Mouse (Mus musculus): ENCODE measurements around the gene Sctr. TPM values are rescaled to one million over a fixed set of nuclear protein-coding genes. Genes with fewer than 3 reads are reported as not detected.

Gene Sctr
- total RNA-seq, 2 experiments from 2014 or later: 2.0 to 2.3 TPM

GRCm38 (mm10) chr1:120024331-120025049 is 17.8 kb downstream of the Sctr start:
- intact Hi-C loops (cut with DNase I; ENCODE audit: low total_unique reads): no loop called here
- DNase-seq: no peak

GRCm38 (mm10) chr1:120025050-120025439 is 18.4 kb downstream of the Sctr start:
- intact Hi-C loops (cut with DNase I; ENCODE audit: low total_unique reads): no loop called here
- DNase-seq: no peak

- intact Hi-C loops (cut with DNase I; ENCODE audit: low total_unique reads): no loop called here
- DNase-seq: peak; percentile 9
Observed at GRCm38 (mm10) chr1:120027693-120028092, 21.0 kb downstream of the Sctr start.

DNA sequence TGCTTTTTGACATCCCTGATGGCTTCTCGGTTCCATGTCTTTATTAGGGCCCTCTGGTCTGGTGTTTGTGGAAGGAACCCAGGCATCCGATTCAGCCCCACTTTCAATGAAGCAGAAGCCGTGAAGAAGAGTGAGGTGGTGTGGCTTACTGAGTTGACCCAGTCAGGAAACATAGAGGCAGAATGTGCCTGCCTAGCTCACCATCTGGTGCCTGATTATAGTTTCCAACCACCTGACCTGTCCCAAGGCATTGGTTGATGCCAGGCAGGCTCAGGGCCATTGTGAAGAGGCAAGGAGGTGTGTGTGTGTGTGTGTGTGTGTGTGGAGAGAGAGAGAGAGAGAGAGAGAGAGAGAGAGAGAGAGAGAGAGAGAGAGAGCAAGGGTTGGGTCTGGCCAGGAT is 23.8 kb downstream of the Sctr start:
- intact Hi-C loops (cut with DNase I; ENCODE audit: low total_unique reads): loop anchor here (5.0 to 10.0 kb wide), 2 partner anchors 62 to 124 kb away; no protein-coding TSS in a partner anchor

DNA sequence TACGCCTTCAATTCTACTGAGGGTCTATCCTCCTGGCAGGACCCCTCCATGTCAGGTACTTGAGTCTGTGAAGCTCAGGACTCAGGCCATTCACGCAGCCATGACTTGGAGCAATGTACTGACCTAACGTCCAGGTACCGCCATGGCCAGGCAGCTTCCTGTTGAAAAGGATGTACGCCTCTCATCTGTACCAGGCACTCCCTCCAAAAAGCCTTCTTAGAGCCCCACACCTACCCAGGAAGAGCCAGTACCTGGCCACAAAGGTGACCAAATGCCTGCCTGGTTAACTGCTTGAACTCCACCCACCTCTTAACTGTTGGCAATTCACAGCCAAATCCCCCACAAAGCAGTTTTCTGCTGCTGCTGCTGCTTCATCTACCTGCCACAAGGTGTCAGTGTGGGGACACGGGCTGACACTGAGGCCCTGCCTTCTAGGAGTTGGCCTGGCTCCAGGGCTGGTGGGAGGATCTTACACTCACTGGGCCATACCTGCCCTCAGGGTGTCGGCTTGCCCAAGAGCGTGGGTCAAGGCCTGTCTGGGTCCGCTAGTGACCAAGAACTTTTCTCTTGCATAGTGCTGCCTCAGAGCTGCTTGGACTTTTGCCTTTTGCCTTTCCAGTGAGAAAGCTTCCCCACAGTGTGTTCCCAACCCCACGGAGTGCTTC is 26.2 kb downstream of the Sctr start:
- intact Hi-C loops (cut with DNase I; ENCODE audit: low total_unique reads): loop anchor here (5.0 to 10.0 kb wide), 2 partner anchors 59 to 122 kb away; no protein-coding TSS in a partner anchor
- DNase-seq: peak; percentile 86

More for the DNA sequence above, 23.8 kb downstream of the Sctr start:
- no peak for DNase-seq

DNA sequence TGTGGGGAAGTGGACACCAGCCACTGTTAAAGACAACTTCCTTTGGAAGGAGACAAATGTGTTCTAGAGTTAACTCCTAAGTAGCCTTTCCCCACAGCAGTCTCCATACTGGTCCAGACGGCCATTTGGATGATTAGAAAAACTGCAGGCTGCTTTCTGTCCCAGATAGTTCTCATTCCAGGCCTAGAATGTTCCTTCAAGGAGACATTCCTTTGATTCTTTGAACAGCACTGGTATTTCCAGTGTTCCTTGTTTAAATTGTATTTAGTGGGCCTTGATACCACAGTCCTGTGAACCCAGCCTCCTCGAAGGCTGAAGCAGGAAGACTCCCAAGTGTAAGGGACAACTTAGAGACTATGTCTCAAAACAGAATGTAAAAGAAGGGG is 26.8 kb downstream of the Sctr start:
- DNase-seq: no peak

GRCm38 (mm10) chr1:120034793-120035192 is 28.1 kb downstream of the Sctr start:
- intact Hi-C loops (cut with DNase I; ENCODE audit: low total_unique reads): loop anchor here (5.0 to 10.0 kb wide), 2 partner anchors 58 to 120 kb away; no protein-coding TSS in a partner anchor
- DNase-seq: no peak

More for the DNA sequence above, 26.8 kb downstream of the Sctr start:
- intact Hi-C loops (cut with DNase I; ENCODE audit: low total_unique reads): loop anchor here (5.0 to 10.0 kb wide), 2 partner anchors 59 to 121 kb away; no protein-coding TSS in a partner anchor

DNA sequence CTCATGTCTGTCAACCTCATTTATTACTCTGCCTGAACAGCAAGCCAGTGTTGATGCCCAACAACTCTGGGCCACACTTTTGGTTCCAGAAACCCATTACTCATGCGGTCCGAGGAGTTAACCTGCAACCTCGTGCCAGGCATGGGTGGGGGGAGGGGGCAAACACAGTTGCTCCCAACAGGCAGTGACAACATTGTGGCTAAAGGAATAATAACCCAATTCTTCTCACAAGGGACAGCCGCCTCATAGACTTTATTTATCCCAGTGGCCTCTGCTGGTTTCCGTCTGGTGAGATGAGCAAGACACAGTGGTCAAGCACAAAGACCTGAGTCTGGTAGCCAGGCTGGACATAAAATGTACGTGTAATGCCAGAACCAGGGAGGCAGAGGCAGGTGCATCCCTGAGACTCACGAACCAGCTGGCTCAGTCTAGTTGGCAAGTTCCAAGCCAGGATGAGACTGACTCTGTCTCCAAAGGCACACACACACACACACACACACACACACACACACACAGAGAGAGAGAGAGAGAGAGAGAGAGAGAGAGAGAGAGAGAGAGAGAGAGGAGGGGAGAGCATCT is 28.9 kb downstream of the Sctr start:
- intact Hi-C loops (cut with DNase I; ENCODE audit: low total_unique reads): loop anchor here (10.0 kb wide), 1 partner anchor 119 kb away; no protein-coding TSS in a partner anchor
- no peak for DNase-seq

GRCm38 (mm10) chr1:120037021-120037683 is 30.5 kb downstream of the Sctr start:
- intact Hi-C loops (cut with DNase I; ENCODE audit: low total_unique reads): loop anchor here (10.0 kb wide), 1 partner anchor 118 kb away; no protein-coding TSS in a partner anchor
- no peak for DNase-seq

GRCm38 (mm10) chr1:120038594-120038993 is 31.9 kb downstream of the Sctr start:
- intact Hi-C loops (cut with DNase I; ENCODE audit: low total_unique reads): loop anchor here (10.0 kb wide), 1 partner anchor 116 kb away; no protein-coding TSS in a partner anchor

DNA sequence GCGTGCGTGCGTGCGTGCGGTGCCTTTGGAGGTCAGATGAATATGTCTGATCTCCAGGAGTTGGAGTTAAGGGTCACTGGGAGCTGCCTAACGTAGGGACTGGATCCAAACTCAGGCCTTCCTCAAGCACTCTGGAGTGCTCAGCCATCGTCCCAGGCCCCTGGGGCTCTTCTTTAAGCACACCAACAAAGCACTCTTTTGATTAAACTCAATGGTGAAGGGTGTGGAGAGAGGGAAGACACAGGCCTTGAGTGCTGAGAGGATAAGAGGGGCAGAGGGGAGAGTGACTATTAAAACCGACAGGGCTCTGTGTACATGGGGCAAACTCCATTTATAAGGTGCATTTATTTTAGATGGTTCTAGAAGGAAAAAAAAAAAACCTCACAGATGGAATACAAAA is 35.7 kb downstream of the Sctr start:
- intact Hi-C loops (cut with DNase I; ENCODE audit: low total_unique reads): no loop called here

More at GRCm38 (mm10) chr1:120038594-120038993, 31.9 kb downstream of the Sctr start:
- no peak for DNase-seq

GRCm38 (mm10) chr1:120044584-120044983 is 37.9 kb downstream of the Sctr start:
- intact Hi-C loops (cut with DNase I; ENCODE audit: low total_unique reads): no loop called here

More for the DNA sequence above, 35.7 kb downstream of the Sctr start:
- DNase-seq: no peak

GRCm38 (mm10) chr1:120047325-120047724 is 40.6 kb downstream of the Sctr start:
- no peak for DNase-seq

More at GRCm38 (mm10) chr1:120044584-120044983, 37.9 kb downstream of the Sctr start:
- no peak for DNase-seq

DNA sequence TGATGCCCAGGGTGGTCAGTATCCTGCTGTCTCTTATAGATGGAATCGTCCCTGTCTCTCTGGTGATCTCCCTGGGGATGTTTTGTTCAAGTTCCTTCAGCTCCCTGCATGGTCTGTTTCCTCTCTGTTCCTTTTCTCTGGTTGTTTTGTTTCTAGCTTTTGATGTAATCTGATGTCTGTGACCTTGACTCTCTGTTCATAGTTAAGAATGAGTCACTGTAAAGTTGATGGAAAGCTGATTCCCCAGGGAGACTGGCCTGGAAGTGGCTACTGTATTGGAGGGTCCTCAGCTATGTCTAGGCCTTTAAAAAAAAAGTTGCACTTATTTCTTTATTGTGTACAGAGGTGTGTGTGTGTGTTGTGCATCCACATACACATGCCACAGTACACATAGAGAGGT is 44.4 kb downstream of the Sctr start:
- no peak for DNase-seq
- intact Hi-C loops (cut with DNase I; ENCODE audit: low total_unique reads): no loop called here

More at GRCm38 (mm10) chr1:120047325-120047724, 40.6 kb downstream of the Sctr start:
- intact Hi-C loops (cut with DNase I; ENCODE audit: low total_unique reads): no loop called here

DNA sequence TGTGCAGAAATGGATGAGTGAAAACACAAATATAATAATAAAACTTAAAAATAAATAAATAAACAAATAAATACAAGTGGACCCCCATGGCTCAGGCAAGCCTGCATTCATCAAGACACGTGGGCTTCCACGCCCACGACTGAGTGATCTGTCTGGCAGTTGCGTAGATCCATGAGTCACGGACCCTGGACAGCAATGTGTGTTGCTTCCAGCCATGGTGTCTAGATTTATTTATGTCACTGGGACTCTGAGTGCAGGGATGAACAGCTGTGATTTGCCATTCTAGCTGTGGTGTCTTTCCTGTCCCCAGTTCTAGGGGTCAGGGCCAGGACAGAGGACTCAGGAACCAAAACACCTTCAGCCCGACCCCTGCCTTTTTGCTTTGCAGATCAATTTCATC is 48.3 kb downstream of the Sctr start:
- DNase-seq: no peak

GRCm38 (mm10) chr1:120055475-120055874 is 48.8 kb downstream of the Sctr start:
- DNase-seq: no peak
- intact Hi-C loops (cut with DNase I; ENCODE audit: low total_unique reads): no loop called here

More for the DNA sequence above, 48.3 kb downstream of the Sctr start:
- intact Hi-C loops (cut with DNase I; ENCODE audit: low total_unique reads): no loop called here

GRCm38 (mm10) chr1:120056236-120056635 is 49.5 kb downstream of the Sctr start:
- DNase-seq: peak; percentile 30

DNA sequence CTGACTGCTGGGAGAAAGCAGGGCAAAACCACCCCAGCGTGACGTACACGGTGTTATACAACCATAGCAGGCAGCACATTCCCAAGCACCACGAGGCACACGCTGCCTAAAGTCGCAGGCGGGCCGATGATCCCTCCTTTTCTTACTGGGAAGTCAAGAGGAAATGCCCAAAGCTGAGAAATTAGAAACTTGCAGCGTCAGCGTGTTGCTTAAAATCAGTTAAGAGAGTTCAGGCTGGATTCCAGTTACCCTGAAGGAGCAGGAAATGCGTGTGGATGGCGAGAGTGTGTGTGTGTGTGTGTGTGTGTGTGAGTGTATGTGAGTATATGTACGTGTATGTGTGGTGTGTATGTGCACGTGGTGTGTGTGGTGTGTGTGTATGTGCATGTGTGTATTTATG is 50.4 kb downstream of the Sctr start:
- intact Hi-C loops (cut with DNase I; ENCODE audit: low total_unique reads): no loop called here
- no peak for DNase-seq

More at GRCm38 (mm10) chr1:120056236-120056635, 49.5 kb downstream of the Sctr start:
- intact Hi-C loops (cut with DNase I; ENCODE audit: low total_unique reads): no loop called here

DNA sequence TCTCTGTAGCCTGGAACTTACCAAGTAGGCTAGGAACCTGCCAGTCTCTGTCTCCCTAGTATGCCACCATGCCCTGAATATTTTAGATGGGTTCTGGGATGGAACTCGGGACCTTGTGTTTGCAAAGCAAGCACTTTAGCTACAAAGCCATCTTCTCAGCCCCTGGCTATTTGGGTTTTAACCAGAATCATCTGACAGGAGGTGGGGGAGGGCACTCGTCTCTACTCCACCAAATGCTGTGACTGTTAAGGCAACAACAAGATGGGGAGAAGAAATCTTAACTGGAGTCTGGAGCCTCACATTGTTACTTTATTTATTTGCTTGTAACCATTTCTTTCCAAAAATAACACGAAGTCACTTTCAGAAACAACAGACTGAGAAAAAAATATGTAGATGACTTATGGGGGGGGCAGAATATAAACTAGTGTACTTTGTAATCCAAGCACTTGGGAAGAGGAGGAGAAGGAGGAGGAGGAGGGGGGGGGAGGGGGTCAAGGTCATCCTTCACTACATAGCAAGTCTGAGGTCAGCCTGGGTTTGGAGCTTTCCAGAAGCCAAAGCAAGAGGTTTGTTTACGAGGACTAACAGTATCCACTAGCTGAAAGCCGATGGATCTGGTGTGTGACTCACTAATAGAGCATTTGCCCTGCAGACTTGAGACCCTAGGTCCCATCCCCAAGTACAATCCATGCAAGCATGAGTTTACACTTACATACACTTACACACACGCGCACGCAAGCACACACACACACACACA is 51.2 kb downstream of the Sctr start:
- intact Hi-C loops (cut with DNase I; ENCODE audit: low total_unique reads): no loop called here
- DNase-seq: no peak
